Mouse (Mus musculus) adrenal gland, postnatal 10 days (tissue): Measurements from ENCODE around the gene Inpp5f. TPM values are rescaled to one million over a fixed set of nuclear protein-coding genes. Genes with fewer than 3 reads are reported as not detected.
"Not testable (repeated sequence)": the region's sequence is repeated elsewhere in the genome, so short reads cannot be mapped to it uniquely, and the experiment has no call there.

Experiments used
- DNase-seq: peaks from one replicate; pipeline ENCODE4 v3.0.0; 2021; ENCODE audit warnings: mixed read lengths
- total RNA-seq, 2 experiments: library from RNA; stranded (reverse); gene quantifications; 2 replicates each; pipeline ENCODE4 v1.2.3; 2021

Gene Inpp5f
- total RNA-seq, 2 experiments from 2014 or later, result 19.7 to 28.0 TPM

GRCm38 (mm10) chr7:128592118-128592935, 18.8 kb upstream of the Inpp5f start:
- peak; percentile 72 for DNase-seq

- no peak for DNase-seq
These were observed 18.2 kb upstream of the Inpp5f start for GRCm38 (mm10) chr7:128592936-128593241.

GRCm38 (mm10) chr7:128596274-128596673, 14.9 kb upstream of the Inpp5f start:
- DNase-seq, result no peak

GRCm38 (mm10) chr7:128599072-128599471, 12.1 kb upstream of the Inpp5f start:
- no peak for DNase-seq

GRCm38 (mm10) chr7:128601826-128602225, 9.3 kb upstream of the Inpp5f start:
- no peak for DNase-seq

GRCm38 (mm10) chr7:128609936-128610335, 1.2 kb upstream of the Inpp5f start:
- DNase-seq, result not testable (repeated sequence)

- DNase-seq, result no peak
These were observed 638 bp upstream of the Inpp5f start for GRCm38 (mm10) chr7:128610490-128610889.

- no peak for DNase-seq
These were observed 777 bp downstream of the Inpp5f start for GRCm38 (mm10) chr7:128611799-128612411.

- DNase-seq, result no peak
These were observed 1.5 kb downstream of the Inpp5f start for GRCm38 (mm10) chr7:128612521-128613181.

GRCm38 (mm10) chr7:128613578-128613977, 2.5 kb downstream of the Inpp5f start:
- DNase-seq, result no peak

- DNase-seq, result no peak
These were observed 6.5 kb downstream of the Inpp5f start for GRCm38 (mm10) chr7:128617587-128617986.

GRCm38 (mm10) chr7:128620178-128620577, 9.1 kb downstream of the Inpp5f start:
- no peak for DNase-seq

GRCm38 (mm10) chr7:128622266-128622961, 11.3 kb downstream of the Inpp5f start:
- peak; percentile 41 for DNase-seq

- no peak for DNase-seq
These were observed 11.9 kb downstream of the Inpp5f start for GRCm38 (mm10) chr7:128622994-128623393.

- DNase-seq, result no peak
These were observed 14.3 kb downstream of the Inpp5f start for GRCm38 (mm10) chr7:128625382-128625781.

GRCm38 (mm10) chr7:128626601-128627000, 15.5 kb downstream of the Inpp5f start:
- no peak for DNase-seq

- no peak for DNase-seq
These were observed 16.1 kb downstream of the Inpp5f start for GRCm38 (mm10) chr7:128627251-128627650.

- DNase-seq, result no peak
These were observed 16.6 kb downstream of the Inpp5f start for GRCm38 (mm10) chr7:128627723-128628122.

GRCm38 (mm10) chr7:128633156-128633555, 22.0 kb downstream of the Inpp5f start:
- DNase-seq, result no peak

GRCm38 (mm10) chr7:128639925-128640485, 28.9 kb downstream of the Inpp5f start:
- peak; percentile 55 for DNase-seq

- DNase-seq, result no peak
These were observed 30.4 kb downstream of the Inpp5f start for GRCm38 (mm10) chr7:128641571-128641970.

- no peak for DNase-seq
These were observed 31.3 kb downstream of the Inpp5f start for GRCm38 (mm10) chr7:128642386-128642785.
